Mouse (Mus musculus) ES-Bruce4 (cell line): Measurements from ENCODE around the gene Pkd2l1. TPM values are rescaled to one million over a fixed set of nuclear protein-coding genes. Genes with fewer than 3 reads are reported as not detected.
"Not testable (repeated sequence)": the region's sequence is repeated elsewhere in the genome, so short reads cannot be mapped to it uniquely, and the experiment has no call there.

Experiments
- H3K27ac ChIP-seq: 2 replicates; pipeline ENCODE4 v1.5.1; 2012; ENCODE audit warnings: low read length, inconsistent platforms; ENCODE audit not compliant: insufficient read depth
- H3K27me3 ChIP-seq: 2 replicates; pipeline ENCODE4 v1.6.1; 2012; ENCODE audit warnings: mild to moderate bottlenecking, low read length, inconsistent platforms; ENCODE audit not compliant: control insufficient read depth, poor library complexity, insufficient read depth, severe bottlenecking
- H3K36me3 ChIP-seq: 2 replicates; pipeline ENCODE4 v1.6.1; 2012; ENCODE audit warnings: inconsistent platforms, mild to moderate bottlenecking, low read length, moderate library complexity; ENCODE audit not compliant: control insufficient read depth, poor library complexity, insufficient read depth, severe bottlenecking
- H3K4me1 ChIP-seq: one replicate; pipeline ENCODE4 v1.8.1; 2011; ENCODE audit warnings: low read length; ENCODE audit not compliant: control insufficient read depth, insufficient read depth
- H3K4me3 ChIP-seq: 2 replicates; pipeline ENCODE4 v1.5.1; 2011; ENCODE audit warnings: low read depth, mild to moderate bottlenecking, low read length
- H3K9ac ChIP-seq: 2 replicates; pipeline ENCODE4 v1.6.1; 2012; ENCODE audit warnings: low read depth, mild to moderate bottlenecking, inconsistent platforms; ENCODE audit not compliant: poor library complexity, severe bottlenecking
- H3K9me3 ChIP-seq: replicated peaks from 2 replicates; pipeline ENCODE4 v1.6.1; 2012; ENCODE audit warnings: mild to moderate bottlenecking, low read length, inconsistent platforms; ENCODE audit not compliant: control insufficient read depth, poor library complexity, insufficient read depth, severe bottlenecking
- CTCF ChIP-seq: IDR thresholded peaks from one replicate; pipeline ENCODE4 v1.8.1; 2011; ENCODE audit warnings: low read depth, low read length
- EP300 ChIP-seq: IDR thresholded peaks from 2 replicates; pipeline ENCODE4 v1.6.1; 2011; ENCODE audit warnings: low read depth, low read length; ENCODE audit not compliant: insufficient read depth
- POLR2A ChIP-seq: IDR thresholded peaks from one replicate; pipeline ENCODE4 v1.8.1; 2011; ENCODE audit warnings: low read length; ENCODE audit not compliant: insufficient read depth
- polyA plus RNA-seq: library from polyadenylated mRNA; stranded (reverse); fragments of >200 nt; gene quantifications from 2 replicates; pipeline ENCODE4 v1.2.4, GENCODE M21; 2011; ENCODE audit warnings: low read depth; ENCODE audit not compliant: missing spikeins, insufficient read depth, insufficient read length

Gene Pkd2l1
- polyA plus RNA-seq, 1 experiment, result not detected

- Histone ChIP-seq H3K9ac (no peak overlapping the region), H3K4me1 (no peaks in the 10 kb centered on the region), H3K27me3 (no peaks in the 10 kb centered on the region), H3K27ac (no peak overlapping the region), H3K9me3 (no peaks in the 10 kb centered on the region), H3K4me3 (no peak overlapping the region), H3K36me3 (peaks cover 50% of the 10 kb centered on the region)
- TF ChIP-seq EP300 (no peak), POLR2A (no peak), CTCF (no peak)
Measured at GRCm38 (mm10) chr19:44127729-44128497, 64.3 kb downstream of the Pkd2l1 start.

DNA sequence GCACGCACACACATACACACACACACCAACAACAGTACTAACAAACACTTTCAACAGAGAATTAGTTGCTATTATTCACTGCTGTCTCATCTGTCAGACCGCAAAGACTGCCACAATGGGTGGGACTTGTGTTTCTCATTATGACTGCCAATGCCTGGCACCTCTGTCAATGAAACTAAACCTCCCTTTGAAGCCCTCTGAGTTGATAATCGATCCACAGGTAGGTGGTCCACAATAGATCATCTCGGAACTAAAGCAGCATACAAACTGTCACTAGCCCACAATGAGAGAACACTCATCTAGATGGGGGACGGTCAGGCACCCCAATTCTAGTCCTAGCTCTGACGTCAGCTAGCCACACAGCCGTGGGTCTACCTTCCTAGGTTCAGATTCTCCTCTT, 71.1 kb downstream of the Pkd2l1 start:
- Histone ChIP-seq H3K27me3 (no peaks in the 10 kb centered on the region), H3K27ac (no peak overlapping the region), H3K4me1 (no peaks in the 10 kb centered on the region), H3K9me3 (no peaks in the 10 kb centered on the region), H3K36me3 (peaks cover 40% of the 10 kb centered on the region), H3K4me3 (no peak overlapping the region), H3K9ac (no peak overlapping the region)
- no peak for TF ChIP-seq CTCF
- no peak for TF ChIP-seq POLR2A
- no peak for TF ChIP-seq EP300

DNA sequence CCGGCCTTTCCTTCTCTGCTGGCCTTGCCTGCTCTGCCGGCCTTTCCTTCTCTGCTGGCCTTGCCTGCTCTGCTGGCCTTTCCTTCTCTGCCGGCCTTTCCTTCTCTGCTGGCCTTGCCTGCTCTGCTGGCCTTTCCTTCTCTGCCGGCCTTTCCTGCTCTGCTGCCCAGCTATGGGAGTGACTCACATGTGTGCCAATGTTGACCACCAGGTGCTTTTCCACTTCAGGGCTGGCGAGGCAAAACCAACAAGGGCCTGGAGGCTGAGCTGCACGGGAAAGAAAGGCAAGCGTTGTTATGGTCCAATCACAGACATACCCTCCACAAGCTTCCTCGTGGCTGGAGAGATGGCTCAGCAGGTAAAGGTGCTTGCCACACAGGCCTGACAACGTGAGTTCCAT, 71.6 kb downstream of the Pkd2l1 start:
- H3K27me3 ChIP-seq, result not testable (repeated sequence)

GRCm38 (mm10) chr19:44117793-44118192, 74.4 kb downstream of the Pkd2l1 start:
- Histone ChIP-seq H3K27ac (no peak overlapping the region), H3K36me3 (peaks cover 38% of the 10 kb centered on the region), H3K27me3 (no peaks in the 10 kb centered on the region), H3K4me3 (no peak overlapping the region), H3K9me3 (no peaks in the 10 kb centered on the region), H3K9ac (no peak overlapping the region), H3K4me1 (no peaks in the 10 kb centered on the region)
- TF ChIP-seq POLR2A, result no peak
- TF ChIP-seq EP300, result no peak
- no peak for TF ChIP-seq CTCF

More for the DNA sequence above, 71.6 kb downstream of the Pkd2l1 start:
- H3K9ac ChIP-seq, H3K4me3 ChIP-seq, H3K27ac ChIP-seq, H3K4me1 ChIP-seq, H3K9me3 ChIP-seq: not testable (repeated sequence)
- peaks cover 40% of the 10 kb centered on the region for H3K36me3 ChIP-seq

- no peaks in the 10 kb centered on the region for H3K4me1 ChIP-seq
- H3K27ac ChIP-seq, result no peak overlapping the region
- H3K9me3 ChIP-seq, result no peaks in the 10 kb centered on the region
- H3K4me3 ChIP-seq, result no peak overlapping the region
- H3K9ac ChIP-seq, result no peak overlapping the region
- H3K27me3 ChIP-seq, result no peaks in the 10 kb centered on the region
- peak; percentile 46 for TF ChIP-seq CTCF
- no peak for TF ChIP-seq EP300
- TF ChIP-seq POLR2A, result no peak
- H3K36me3 ChIP-seq, result peaks cover 16% of the 10 kb centered on the region
Measured at GRCm38 (mm10) chr19:44111706-44112105, 80.5 kb downstream of the Pkd2l1 start.

DNA sequence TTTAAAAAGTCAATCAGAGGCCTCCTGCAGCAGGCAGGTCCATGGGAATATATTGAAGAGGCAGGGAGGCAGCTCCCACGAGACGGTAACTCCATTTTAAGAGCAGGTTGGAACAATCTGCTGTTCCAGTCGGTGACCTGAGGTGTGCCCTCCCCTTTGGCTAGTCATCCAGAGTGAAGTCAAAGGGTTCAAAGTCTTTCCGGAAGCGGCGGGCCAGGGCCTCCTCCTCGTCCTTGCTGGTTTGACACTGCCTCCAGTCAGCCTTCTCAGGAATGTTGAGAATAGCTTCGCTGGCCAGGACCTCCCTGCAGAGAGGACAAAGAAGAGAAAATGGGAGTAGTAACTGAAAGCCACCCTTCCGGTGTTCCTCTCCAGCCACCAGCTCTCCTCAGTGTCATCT, 81.9 kb downstream of the Pkd2l1 start:
- peaks cover 16% of the 10 kb centered on the region for H3K36me3 ChIP-seq
- no peak overlapping the region for H3K4me3 ChIP-seq
- TF ChIP-seq CTCF (no peak), EP300 (no peak), POLR2A (no peak)

More for the DNA sequence above, 81.9 kb downstream of the Pkd2l1 start:
- Histone ChIP-seq H3K9me3 (no peaks in the 10 kb centered on the region), H3K9ac (no peak overlapping the region), H3K4me1 (no peaks in the 10 kb centered on the region), H3K27me3 (no peaks in the 10 kb centered on the region), H3K27ac (no peak overlapping the region)
